Mouse (Mus musculus) neural tube, embryonic 15.5 days (tissue): ENCODE measurements at regions not wholly inside any gene's neighbourhood (a gene's known extent, or its start where the extent isn't known, plus 50 kb on each side); places are given as distances from the start of the nearest gene placed in this dataset.

Source experiments
- ATAC-seq: fragments of 200-750 bp; cut with Nextera tagmentation; 2 replicates; pipeline ENCODE4 v1.8.0; 2017; ENCODE audit warnings: mild to moderate bottlenecking, moderate TSS enrichment, moderate library complexity; ENCODE audit not compliant: low FRiP score
- H3K27ac ChIP-seq: fragments of 300-500 bp; sonication (generic); replicated peaks from 2 replicates; pipeline ENCODE4 v1.5.1; 2015; ENCODE audit warnings: mild to moderate bottlenecking, inconsistent platforms
- H3K27me3 ChIP-seq: fragments of 300-500 bp; sonication (generic); replicated peaks from 2 replicates; pipeline ENCODE4 v1.6.1; 2015; ENCODE audit warnings: inconsistent platforms
- H3K36me3 ChIP-seq: fragments of 300-500 bp; sonication (generic); 2 replicates; pipeline ENCODE4 v1.6.1; 2015; ENCODE audit warnings: inconsistent platforms
- H3K4me1 ChIP-seq: fragments of 300-500 bp; sonication (generic); 2 replicates; pipeline ENCODE4 v1.6.1; 2015; ENCODE audit warnings: inconsistent platforms
- H3K4me2 ChIP-seq: fragments of 300-500 bp; sonication (generic); 2 replicates; pipeline ENCODE4 v1.6.1; 2015; ENCODE audit warnings: inconsistent platforms, mild to moderate bottlenecking, moderate library complexity
- H3K4me3 ChIP-seq: fragments of 300-500 bp; sonication (generic); replicated peaks from 2 replicates; pipeline ENCODE4 v1.5.1; 2015; ENCODE audit warnings: mild to moderate bottlenecking, inconsistent platforms
- H3K9ac ChIP-seq: fragments of 300-500 bp; sonication (generic); replicated peaks from 2 replicates; pipeline ENCODE4 v1.6.1; 2015; ENCODE audit warnings: mild to moderate bottlenecking, inconsistent platforms
- H3K9me3 ChIP-seq: fragments of 300-500 bp; sonication (generic); replicated peaks from 2 replicates; pipeline ENCODE4 v1.6.1; 2016; ENCODE audit warnings: inconsistent platforms
- WGBS: fragments of 180-500 bp; shearing (Covaris S2); methylation state at CpG from one replicate; pipeline ENCODE4 v1.1.7; 2015; ENCODE audit warnings: mixed read lengths; 5-methylcytosine and 5-hydroxymethylcytosine counted together

GRCm38 (mm10) chr5:80700848-80701247 lies 319.1 kb upstream of the Adgrl3 start:
- WGBS, result 90% methylated on average over 2 of the region's 2 CpGs
- no peaks in the 10 kb centered on the region for H3K9me3 ChIP-seq

GRCm38 (mm10) chr5:80704732-80705131 lies 315.2 kb upstream of the Adgrl3 start:
- 0 out of 2 replicates have a peak, but pooled peaks have one; percentile 55 for ATAC-seq
- Histone ChIP-seq H3K9me3 (no peaks in the 10 kb centered on the region), H3K4me1 (no peaks in the 10 kb centered on the region), H3K4me3 (no peak overlapping the region), H3K36me3 (no peaks in the 10 kb centered on the region), H3K4me2 (no peak overlapping the region), H3K27ac (no peak overlapping the region), H3K9ac (no peak overlapping the region), H3K27me3 (no peaks in the 10 kb centered on the region)
- WGBS, result 36% methylated on average over 2 of the region's 2 CpGs

More at GRCm38 (mm10) chr5:80700848-80701247, 319.1 kb upstream of the Adgrl3 start:
- Histone ChIP-seq H3K4me1 (no peaks in the 10 kb centered on the region), H3K36me3 (no peaks in the 10 kb centered on the region), H3K27me3 (no peaks in the 10 kb centered on the region), H3K27ac (no peak overlapping the region), H3K4me2 (no peak overlapping the region), H3K4me3 (no peak overlapping the region), H3K9ac (no peak overlapping the region)
- ATAC-seq, result no peak

- Histone ChIP-seq H3K36me3 (no peaks in the 10 kb centered on the region), H3K4me3 (no peak overlapping the region), H3K27ac (no peak overlapping the region), H3K4me1 (no peaks in the 10 kb centered on the region), H3K9me3 (no peaks in the 10 kb centered on the region), H3K9ac (no peak overlapping the region), H3K27me3 (no peaks in the 10 kb centered on the region), H3K4me2 (no peak overlapping the region)
- no peak for ATAC-seq
- 80% methylated on average over 8 of the region's 8 CpGs for WGBS
Observed at GRCm38 (mm10) chr5:80706645-80707056, 313.3 kb upstream of the Adgrl3 start.
